Mouse (Mus musculus) thymus, postnatal 4 days (tissue): Measurements from ENCODE around the gene Acnat1.
"Not testable (repeated sequence)": the region's sequence is repeated elsewhere in the genome, so short reads cannot be mapped to it uniquely, and the experiment has no call there.

Source experiments
- DNase-seq: peaks from one replicate; pipeline ENCODE4 v3.0.0; 2021

Gene Acnat1

GRCm38 (mm10) chr4:49451848-49452551, 21.7 kb downstream of the Acnat1 start:
- no peak for DNase-seq

DNA sequence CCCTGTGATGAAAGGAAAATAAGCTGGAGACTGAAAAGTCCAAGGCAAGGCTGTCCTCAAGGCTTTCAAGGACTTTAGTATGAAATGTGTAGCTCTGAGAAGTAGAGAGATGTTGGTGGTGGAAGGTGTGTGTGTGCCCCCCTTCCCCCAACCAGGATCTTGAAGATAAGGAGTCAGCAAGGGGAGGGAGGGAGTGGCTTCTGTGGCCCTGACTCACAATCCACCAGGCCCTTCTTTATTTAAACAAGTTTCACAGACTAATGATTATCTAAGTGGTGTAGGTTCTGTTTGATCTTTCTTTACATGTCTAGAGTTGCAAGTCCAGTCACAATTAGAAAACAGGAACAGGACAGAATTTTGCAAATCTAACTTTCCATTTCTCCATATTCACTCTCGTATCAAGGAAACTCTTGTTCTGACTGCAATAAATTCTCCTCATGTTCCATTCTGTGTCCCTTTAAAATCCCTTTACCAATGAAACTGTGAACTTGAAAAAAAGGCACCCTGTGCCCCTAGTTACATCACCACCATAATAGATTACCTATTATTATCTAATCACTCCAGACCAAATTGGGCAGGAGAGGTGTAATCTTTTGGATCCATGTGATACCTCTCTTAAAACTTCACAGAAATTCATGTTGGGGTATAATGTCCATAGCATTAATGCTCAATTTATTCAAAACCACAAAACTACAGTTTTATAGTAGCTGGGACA, 22.4 kb downstream of the Acnat1 start:
- not testable (repeated sequence) for DNase-seq

- not testable (repeated sequence) for DNase-seq
Observed at GRCm38 (mm10) chr4:49436968-49437367, 36.7 kb downstream of the Acnat1 start.

DNA sequence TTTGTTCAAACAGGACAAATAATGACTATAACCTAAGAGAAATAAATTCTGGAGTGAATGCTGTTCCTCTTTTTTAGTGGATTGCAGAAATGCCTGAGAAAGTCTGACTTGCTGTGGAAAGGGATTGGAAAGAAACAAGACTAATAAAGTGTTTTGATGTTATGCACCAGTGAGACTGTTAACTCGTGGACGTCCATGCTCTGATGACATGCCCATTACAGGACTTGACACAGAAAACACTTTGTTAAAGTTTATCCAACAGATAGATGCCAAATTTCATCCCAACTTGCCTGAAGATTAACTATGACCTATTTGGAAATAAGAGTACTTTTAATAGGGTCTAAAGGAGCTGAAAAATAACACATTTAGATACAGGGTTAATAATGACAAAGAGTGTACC, 63.6 kb downstream of the Acnat1 start:
- not testable (repeated sequence) for DNase-seq

DNA sequence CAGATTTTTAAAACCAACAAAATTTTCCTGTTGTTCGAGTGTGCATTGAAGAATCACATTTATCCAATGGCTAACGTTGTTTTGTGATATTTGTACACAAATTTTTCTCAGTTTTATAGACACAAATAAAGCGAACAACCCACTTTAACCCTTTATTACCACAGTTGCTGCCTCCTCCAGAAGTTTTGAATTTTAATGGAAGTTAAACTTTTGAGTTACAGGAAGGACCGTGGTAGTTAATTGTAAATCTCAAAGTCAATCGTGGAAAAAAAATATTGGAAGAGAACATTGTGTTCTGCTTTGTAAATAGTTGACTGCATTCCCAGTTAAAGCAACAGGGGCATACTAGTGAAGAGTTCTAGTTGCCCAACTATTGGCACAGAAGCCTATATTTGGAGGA, 65.8 kb downstream of the Acnat1 start, which contains the start of gene Acnat2:
Acnat2 (minus strand) TSS at position 195 of the 400 bp plus-strand sequence.
- not testable (repeated sequence) for DNase-seq
